Mouse (Mus musculus) hindbrain, embryonic 16.5 days (tissue): ENCODE data around the gene Neurl3. TPM values are rescaled to one million over a fixed set of nuclear protein-coding genes. Genes with fewer than 3 reads are reported as not detected.

ENCODE experiments used
- ATAC-seq: fragments of 200-750 bp; cut with Nextera tagmentation; 2 replicates; pipeline ENCODE4 v1.8.0; 2017; ENCODE audit warnings: moderate TSS enrichment, moderate library complexity
- H3K27ac ChIP-seq: fragments of 300-500 bp; sonication (generic); 2 replicates; pipeline ENCODE4 v1.5.1; 2014; ENCODE audit warnings: low read depth, mild to moderate bottlenecking, control low read depth, low read length, moderate library complexity
- H3K27me3 ChIP-seq: fragments of 300-500 bp; sonication (generic); replicated peaks from 2 replicates; pipeline ENCODE4 v1.6.1; 2014; ENCODE audit warnings: low read length; ENCODE audit not compliant: control insufficient read depth, insufficient read depth
- H3K36me3 ChIP-seq: fragments of 300-500 bp; sonication (generic); 2 replicates; pipeline ENCODE4 v1.6.1; 2014; ENCODE audit warnings: mild to moderate bottlenecking, low read length, moderate library complexity, mixed read lengths; ENCODE audit not compliant: control insufficient read depth, insufficient read depth
- H3K4me1 ChIP-seq: fragments of 300-500 bp; sonication (generic); 2 replicates; pipeline ENCODE4 v1.6.1; 2014; ENCODE audit warnings: low read depth, low read length; ENCODE audit not compliant: control insufficient read depth, insufficient read depth
- H3K4me2 ChIP-seq: fragments of 300-500 bp; sonication (generic); 2 replicates; pipeline ENCODE4 v1.6.1; 2014; ENCODE audit warnings: mild to moderate bottlenecking, low read length, control low read depth, moderate library complexity
- H3K4me3 ChIP-seq: fragments of 300-500 bp; sonication (generic); 2 replicates; pipeline ENCODE4 v1.5.1; 2014; ENCODE audit warnings: mild to moderate bottlenecking, low read length, control low read depth, moderate library complexity
- H3K9ac ChIP-seq: fragments of 300-500 bp; sonication (generic); 2 replicates; pipeline ENCODE4 v1.6.1; 2014; ENCODE audit warnings: low read depth, mild to moderate bottlenecking, control low read depth, low read length, moderate library complexity
- H3K9me3 ChIP-seq: fragments of 300-500 bp; sonication (generic); 2 replicates; pipeline ENCODE4 v1.6.1; 2014; ENCODE audit warnings: mild to moderate bottlenecking, low read length, moderate library complexity; ENCODE audit not compliant: control insufficient read depth
- WGBS: fragments of 180-500 bp; shearing (Covaris S2); extraction: QIAGEN DNeasy Blood & Tissue Kit; methylation state at CpG from one replicate; pipeline ENCODE4 v1.1.7; 2014; 5-methylcytosine and 5-hydroxymethylcytosine counted together
- polyA plus RNA-seq: library from polyadenylated mRNA; unstranded; fragments of >200 nt; fragmentation: Nextera tagmentation; extraction: Ambion mirVana; gene quantifications from 2 replicates; pipeline ENCODE4 v1.2.1, GENCODE M21; 2015

Neurl3 gene
- polyA plus RNA-seq, 1 experiment from 2014 or later = 2.0 TPM

GRCm38 (mm10) chr1:36269121-36269795, 5.2 kb downstream of the Neurl3 start:
- Histone ChIP-seq H3K27me3 (0 out of 2 replicates have a peak, but pooled peaks cover 2% of the 10 kb centered on the region), H3K9ac (no peak overlapping the region), H3K4me3 (peak overlapping the region; percentile 26), H3K36me3 (no peaks in the 10 kb centered on the region), H3K4me2 (peak overlapping the region; percentile 48), H3K9me3 (no peaks in the 10 kb centered on the region), H3K27ac (no peak overlapping the region), H3K4me1 (no peaks in the 10 kb centered on the region; the same call in 1 of the 2 replicates)
- ATAC-seq = peak; percentile 43; the same call in 1 of the 2 replicates
- WGBS = 39% methylated on average over 54 of the region's 54 CpGs

- no peaks in the 10 kb centered on the region for H3K36me3 ChIP-seq
- WGBS = 95% methylated on average over 3 of the region's 3 CpGs
- H3K27me3 ChIP-seq = 0 out of 2 replicates have a peak, but pooled peaks cover 2% of the 10 kb centered on the region
- no peak overlapping the region for H3K9ac ChIP-seq
- no peak overlapping the region for H3K4me3 ChIP-seq
- no peaks in the 10 kb centered on the region; the same call in 1 of the 2 replicates for H3K4me1 ChIP-seq
- ATAC-seq = no peak
- H3K27ac ChIP-seq = no peak overlapping the region
- no peaks in the 10 kb centered on the region for H3K9me3 ChIP-seq
- H3K4me2 ChIP-seq = no peak overlapping the region
Measured at GRCm38 (mm10) chr1:36267595-36267994, 6.9 kb downstream of the Neurl3 start.

- 81% methylated on average over 6 of the region's 6 CpGs for WGBS
- H3K27ac ChIP-seq = no peak overlapping the region
- H3K4me2 ChIP-seq = no peak overlapping the region
- no peak for ATAC-seq
- no peak overlapping the region for H3K4me3 ChIP-seq
- 0 out of 2 replicates have a peak, but pooled peaks cover 2% of the 10 kb centered on the region for H3K27me3 ChIP-seq
- H3K9me3 ChIP-seq = no peaks in the 10 kb centered on the region
- no peaks in the 10 kb centered on the region; the same call in 1 of the 2 replicates for H3K4me1 ChIP-seq
- H3K36me3 ChIP-seq = no peaks in the 10 kb centered on the region
- no peak overlapping the region for H3K9ac ChIP-seq
Measured at GRCm38 (mm10) chr1:36266293-36266692, 8.2 kb downstream of the Neurl3 start.

GRCm38 (mm10) chr1:36263833-36264488, 10.5 kb downstream of the Neurl3 start:
- H3K4me1 ChIP-seq = no peaks in the 10 kb centered on the region
- H3K9ac ChIP-seq = no peak overlapping the region
- ATAC-seq = no peak
- no peaks in the 10 kb centered on the region for H3K27me3 ChIP-seq
- 70% methylated on average over 13 of the region's 13 CpGs for WGBS
- H3K9me3 ChIP-seq = no peaks in the 10 kb centered on the region
- no peak overlapping the region for H3K4me2 ChIP-seq
- H3K27ac ChIP-seq = no peak overlapping the region
- no peaks in the 10 kb centered on the region for H3K36me3 ChIP-seq
- H3K4me3 ChIP-seq = no peak overlapping the region

- Histone ChIP-seq H3K4me2 (no peak overlapping the region), H3K9ac (no peak overlapping the region), H3K9me3 (no peaks in the 10 kb centered on the region), H3K27me3 (no peaks in the 10 kb centered on the region), H3K36me3 (no peaks in the 10 kb centered on the region), H3K27ac (no peak overlapping the region), H3K4me3 (no peak overlapping the region), H3K4me1 (no peaks in the 10 kb centered on the region)
- 83% methylated on average over 19 of the region's 19 CpGs for WGBS
- no peak for ATAC-seq
Measured at GRCm38 (mm10) chr1:36261708-36262504, 12.6 kb downstream of the Neurl3 start.

- Histone ChIP-seq H3K27me3 (no peaks in the 10 kb centered on the region), H3K27ac (no peak overlapping the region), H3K36me3 (no peaks in the 10 kb centered on the region), H3K9ac (no peak overlapping the region), H3K4me3 (no peak overlapping the region), H3K4me1 (no peaks in the 10 kb centered on the region), H3K4me2 (no peak overlapping the region), H3K9me3 (no peaks in the 10 kb centered on the region)
- no peak for ATAC-seq
- WGBS = 100% methylated on average over 1 of the region's 1 CpGs
Measured at GRCm38 (mm10) chr1:36260418-36260817, 14.1 kb downstream of the Neurl3 start.

- H3K4me3 ChIP-seq = no peak overlapping the region
- no peaks in the 10 kb centered on the region for H3K36me3 ChIP-seq
- no peak for ATAC-seq
- 87% methylated on average over 2 of the region's 2 CpGs for WGBS
- no peak overlapping the region for H3K4me2 ChIP-seq
- H3K27me3 ChIP-seq = no peaks in the 10 kb centered on the region; the same call in 1 of the 2 replicates
- no peak overlapping the region for H3K27ac ChIP-seq
- H3K9me3 ChIP-seq = no peaks in the 10 kb centered on the region
- no peak overlapping the region for H3K9ac ChIP-seq
- peaks cover 9% of the 10 kb centered on the region for H3K4me1 ChIP-seq
Measured at GRCm38 (mm10) chr1:36259281-36259680, 15.2 kb downstream of the Neurl3 start.

GRCm38 (mm10) chr1:36258631-36259030, 15.8 kb downstream of the Neurl3 start:
- H3K36me3 ChIP-seq = no peaks in the 10 kb centered on the region
- H3K27ac ChIP-seq = no peak overlapping the region
- no peak for ATAC-seq
- 63% methylated on average over 2 of the region's 2 CpGs for WGBS
- no peaks in the 10 kb centered on the region for H3K9me3 ChIP-seq
- H3K4me1 ChIP-seq = peaks cover 9% of the 10 kb centered on the region
- no peaks in the 10 kb centered on the region; the same call in 1 of the 2 replicates for H3K27me3 ChIP-seq
- H3K4me2 ChIP-seq = no peak overlapping the region
- H3K4me3 ChIP-seq = no peak overlapping the region
- no peak overlapping the region for H3K9ac ChIP-seq

- H3K36me3 ChIP-seq = no peaks in the 10 kb centered on the region
- no peak overlapping the region for H3K27ac ChIP-seq
- H3K4me1 ChIP-seq = peaks cover 9% of the 10 kb centered on the region
- no peak overlapping the region for H3K9ac ChIP-seq
- ATAC-seq = no peak
- no peaks in the 10 kb centered on the region; the same call in 1 of the 2 replicates for H3K27me3 ChIP-seq
- H3K9me3 ChIP-seq = no peaks in the 10 kb centered on the region
- WGBS = 91% methylated on average over 8 of the region's 8 CpGs
- H3K4me2 ChIP-seq = no peak overlapping the region
- no peak overlapping the region for H3K4me3 ChIP-seq
Measured at GRCm38 (mm10) chr1:36257276-36257675, 17.2 kb downstream of the Neurl3 start.
